8 mouse cellular contexts compared by ENCODE assay signal in the genomic region with DNA sequence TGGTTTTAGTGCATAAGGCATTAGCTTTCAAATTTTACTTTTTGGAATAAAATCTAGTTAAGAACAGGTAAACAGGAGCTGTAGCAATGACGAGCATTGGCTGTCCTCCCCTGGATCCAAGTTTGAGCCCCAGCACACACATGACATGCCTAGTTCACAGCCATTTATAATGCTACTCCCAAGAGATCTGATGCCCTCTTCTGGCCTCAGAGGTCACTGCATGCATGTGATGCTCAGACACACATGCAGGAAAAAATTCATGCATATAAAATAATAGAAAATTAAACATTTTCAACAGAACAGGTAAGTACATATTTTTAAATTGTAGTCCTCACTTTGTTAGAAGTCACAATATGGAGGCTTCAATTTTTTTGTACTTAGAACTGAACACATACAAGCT.
DNase-seq lines count a peak whose midpoint lies in the region.

No protein-coding gene starts in this region.

- intact Hi-C loops in heart, postnatal 36 days (cut with DNase I), result loop anchor here (5.0 kb wide), 3 partner anchors 83 to 337 kb away; no protein-coding TSS in a partner anchor
- intact Hi-C loops in heart, postnatal 25 days (cut with DNase I), result loop anchor here (5.0 to 10.0 kb wide), 3 partner anchors 112 to 337 kb away; no protein-coding TSS in a partner anchor

- DNase-seq in heart, postnatal 36 days, result peak; percentile 28 to 60
- DNase-seq in heart, postnatal 25 days (ENCODE audit: low spot score), result no peak
- peak; percentile 54 for DNase-seq in A20 (ENCODE audit: low read depth, low spot score)
- DNase-seq in T-cell, adult 2 months (ENCODE audit: low spot score), result peak; percentile 50
- peak; percentile 66 for DNase-seq in embryo, embryonic 10 days (ENCODE audit: low spot score)
- peak; percentile 13 to 54 for DNase-seq in layer of hippocampus, postnatal 14 days (ENCODE audit: low spot score in 2 of 2)
- DNase-seq in right cerebral cortex, postnatal 4 days, result peak; percentile 47
- DNase-seq in MN1 (ENCODE audit: low spot score), result no peak

Comparison
In these comparisons a context has a peak if more than half of its experiments do, and no peak if none do; other contexts are left out.
1. DNase-seq: peak in heart, postnatal 36 days (2 of 2), A20 (single experiment), T-cell, adult 2 months (single experiment), embryo, embryonic 10 days (single experiment), layer of hippocampus, postnatal 14 days (2 of 2) and right cerebral cortex, postnatal 4 days (single experiment); none in heart, postnatal 25 days (single experiment) and MN1 (single experiment).